Mouse (Mus musculus) inflammation-experienced regulatory T-cells, adult 6 months (primary cell): Measurements from ENCODE around the gene Galp. TPM values are rescaled to one million over a fixed set of nuclear protein-coding genes. Genes with fewer than 3 reads are reported as not detected.
"Not testable (repeated sequence)": the region's sequence is repeated elsewhere in the genome, so short reads cannot be mapped to it uniquely, and the experiment has no call there.

Experiments used
- ATAC-seq: one replicate; pipeline ENCODE4 v1.8.0; 2017
- polyA plus RNA-seq, 3 experiments: library from polyadenylated mRNA; unstranded; fragments of 100-300 nt; shearing (Covaris generic); gene quantifications; one replicate each; pipeline ENCODE4 v1.2.1; 2017

The Galp gene
- polyA plus RNA-seq, 3 experiments from 2014 or later, result not detected

- ATAC-seq, result no peak
Measured at GRCm38 (mm10) chr7:6179013-6179412, 17.9 kb upstream of the Galp start.

GRCm38 (mm10) chr7:6182882-6183281 lies 14.0 kb upstream of the Galp start:
- no peak for ATAC-seq

- ATAC-seq, result no peak
Measured at GRCm38 (mm10) chr7:6183802-6184201, 13.1 kb upstream of the Galp start.

GRCm38 (mm10) chr7:6184521-6184920 lies 12.4 kb upstream of the Galp start:
- no peak for ATAC-seq

GRCm38 (mm10) chr7:6185391-6185790 lies 11.5 kb upstream of the Galp start:
- ATAC-seq, result no peak

- ATAC-seq, result no peak
Measured at GRCm38 (mm10) chr7:6186176-6186575, 10.7 kb upstream of the Galp start.

- ATAC-seq, result no peak
Measured at GRCm38 (mm10) chr7:6186756-6187155, 10.1 kb upstream of the Galp start.

GRCm38 (mm10) chr7:6189542-6189941 lies 7.3 kb upstream of the Galp start:
- ATAC-seq, result no peak

GRCm38 (mm10) chr7:6191376-6191775 lies 5.5 kb upstream of the Galp start:
- peak; percentile 74 for ATAC-seq

- peak; percentile 81 for ATAC-seq
Measured at GRCm38 (mm10) chr7:6194129-6194528, 2.8 kb upstream of the Galp start.

- ATAC-seq, result no peak
Measured at GRCm38 (mm10) chr7:6195777-6196176, 1.1 kb upstream of the Galp start.

- ATAC-seq, result no peak
Measured at GRCm38 (mm10) chr7:6204200-6204599, 7.3 kb downstream of the Galp start.

- peak; percentile 48 for ATAC-seq
Measured at GRCm38 (mm10) chr7:6213144-6213543, 16.3 kb downstream of the Galp start.

GRCm38 (mm10) chr7:6214691-6215090 lies 17.8 kb downstream of the Galp start:
- ATAC-seq, result not testable (repeated sequence)

- ATAC-seq, result no peak
Measured at GRCm38 (mm10) chr7:6220147-6220546, 23.3 kb downstream of the Galp start.

- ATAC-seq, result no peak
Measured at GRCm38 (mm10) chr7:6221978-6222377, 25.1 kb downstream of the Galp start, which contains the start of gene Zscan5b. Gene Zscan5b (plus strand): TSS chr7:6222278.

GRCm38 (mm10) chr7:6228491-6228890 lies 31.6 kb downstream of the Galp start:
- not testable (repeated sequence) for ATAC-seq

GRCm38 (mm10) chr7:6239787-6240186 lies 42.9 kb downstream of the Galp start:
- ATAC-seq, result no peak

GRCm38 (mm10) chr7:6240841-6241425 lies 44.0 kb downstream of the Galp start:
- peak; percentile 63 for ATAC-seq

GRCm38 (mm10) chr7:6244361-6245292 lies 47.7 kb downstream of the Galp start:
- ATAC-seq, result no peak

GRCm38 (mm10) chr7:6252410-6252809 lies 55.5 kb downstream of the Galp start, which contains the start of gene Epp13:
Gene Epp13 (plus strand): TSS chr7:6252710.
- no peak for ATAC-seq

GRCm38 (mm10) chr7:6254451-6254850 lies 57.6 kb downstream of the Galp start:
- no peak for ATAC-seq

- ATAC-seq, result no peak
Measured at GRCm38 (mm10) chr7:6257386-6257785, 60.5 kb downstream of the Galp start.
